Mouse (Mus musculus) MEL-GATA-1-ER (cell line): ENCODE results near the gene Dtx4.

Experiments
- DNase-seq: peaks from one replicate; pipeline ENCODE4 v3.0.0-alpha.2; 2012; ENCODE audit warnings: low read depth; ENCODE audit errors: extremely low read depth

Dtx4 gene

DNA sequence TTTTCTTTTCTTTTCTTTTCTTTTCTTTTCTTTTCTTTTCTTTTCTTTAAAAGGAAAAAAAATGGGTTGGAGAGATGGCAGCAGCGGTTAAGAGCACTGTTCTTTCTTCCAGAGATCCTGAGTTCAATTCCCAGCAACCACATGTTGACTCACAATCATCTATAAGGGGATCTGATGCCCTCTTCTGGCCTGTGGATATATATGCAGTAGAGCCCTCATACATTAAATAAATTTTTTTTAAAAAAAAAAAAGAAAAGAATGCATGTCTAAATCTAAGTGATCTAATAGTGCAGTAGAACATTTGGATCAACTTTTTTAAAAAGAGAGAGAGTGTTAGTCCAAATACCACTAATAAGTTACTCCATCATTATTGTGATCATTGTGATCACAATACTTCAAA lies 79.6 kb downstream of the Dtx4 start:
- peak; percentile 6 for DNase-seq

DNA sequence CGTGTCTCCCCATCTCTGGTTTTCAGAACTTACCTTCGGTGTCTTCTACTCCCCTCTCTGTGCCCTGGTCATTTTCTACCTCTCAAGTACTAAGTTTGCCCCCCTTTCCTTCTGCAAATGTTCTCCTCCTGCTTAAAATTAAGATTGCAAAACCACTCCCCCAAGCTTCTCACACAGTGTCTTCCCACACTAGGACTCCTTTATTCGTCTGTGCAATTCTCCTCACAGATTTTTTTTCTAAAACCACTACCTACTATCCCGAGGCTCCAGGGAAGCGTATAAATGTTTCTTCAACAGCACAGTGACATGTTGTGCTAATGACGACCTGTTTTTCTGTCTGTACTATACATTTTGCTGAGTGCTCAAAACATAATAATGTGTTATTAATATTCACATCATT lies 80.7 kb downstream of the Dtx4 start:
- DNase-seq, result no peak

DNA sequence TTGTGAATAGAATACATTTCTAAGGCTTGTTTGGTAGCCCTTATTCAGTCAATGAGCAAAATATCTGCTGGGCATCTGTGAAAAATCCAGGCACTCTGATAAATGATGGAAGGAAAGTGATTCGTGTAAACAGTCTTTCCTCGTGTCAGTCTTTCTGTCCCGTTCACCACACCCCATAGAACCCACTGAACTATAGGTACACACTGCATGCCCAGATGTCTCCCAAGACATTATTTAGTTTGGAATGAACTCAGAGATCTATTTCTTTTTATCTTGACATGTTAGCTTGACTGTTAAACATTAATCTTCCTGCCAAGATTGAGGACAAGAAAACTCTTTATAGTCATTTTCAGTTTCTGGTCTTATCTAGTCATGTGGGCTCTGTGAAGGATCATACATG lies 82.9 kb downstream of the Dtx4 start:
- DNase-seq, result no peak

DNA sequence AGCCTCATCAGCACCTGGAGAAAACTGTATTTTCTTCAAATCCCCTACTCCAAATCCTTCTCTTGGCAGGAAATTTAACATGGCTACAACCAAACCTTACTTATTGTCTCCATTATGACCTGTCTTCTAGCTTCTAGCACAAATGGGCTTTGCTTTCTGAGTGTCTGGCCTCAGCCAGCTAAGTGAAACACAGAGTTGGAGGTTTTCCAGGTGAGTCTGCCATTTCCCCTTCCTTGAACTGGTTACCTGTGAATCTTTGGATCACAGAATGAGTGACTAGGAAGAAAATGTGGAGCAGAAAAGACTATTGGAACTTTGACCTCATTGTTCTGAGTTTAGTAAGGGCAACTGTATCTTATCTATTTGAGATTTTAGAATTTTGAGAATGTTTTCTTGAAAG lies 83.9 kb downstream of the Dtx4 start, which contains the start of gene Olfr1441:
TSS of gene Olfr1441 (plus strand) at position 73 of the 400 bp plus-strand sequence.
- no peak for DNase-seq
